Mouse (Mus musculus) CD8-positive naive resting alpha-beta T cell, adult 2 months (primary cell): ENCODE measurements around the gene Tesc.
A peak's percentile ranks its signal among the peaks of the same experiment; 100 is the strongest.

ENCODE experiments used
- DNase-seq, 2 experiments: peaks; one replicate each; pipeline ENCODE4 v3.0.0; 2022; ENCODE audit warnings: low read depth in 2 of 2, low spot score in 2 of 2

Gene Tesc

DNA sequence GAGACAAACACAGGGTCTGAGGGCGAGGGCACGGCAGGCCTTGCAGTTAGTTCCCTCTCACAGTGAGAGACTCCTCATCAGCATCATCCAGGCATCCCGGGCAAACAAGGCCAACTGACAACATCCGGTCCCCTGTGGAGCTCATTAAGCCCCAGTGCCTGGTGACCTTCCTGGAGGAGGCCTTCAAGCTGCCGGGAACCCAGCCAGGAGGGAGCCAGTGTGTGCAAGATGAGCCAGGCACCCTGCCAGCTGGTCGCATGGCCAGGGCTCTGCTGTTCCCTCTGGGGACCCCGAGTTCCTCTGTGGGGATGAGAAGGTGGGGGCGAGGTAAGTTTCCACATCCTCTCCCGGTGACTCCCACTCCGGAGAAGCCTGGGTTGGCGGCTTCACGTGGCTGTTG, 12.5 kb upstream of the Tesc start:
- no peak for DNase-seq

DNA sequence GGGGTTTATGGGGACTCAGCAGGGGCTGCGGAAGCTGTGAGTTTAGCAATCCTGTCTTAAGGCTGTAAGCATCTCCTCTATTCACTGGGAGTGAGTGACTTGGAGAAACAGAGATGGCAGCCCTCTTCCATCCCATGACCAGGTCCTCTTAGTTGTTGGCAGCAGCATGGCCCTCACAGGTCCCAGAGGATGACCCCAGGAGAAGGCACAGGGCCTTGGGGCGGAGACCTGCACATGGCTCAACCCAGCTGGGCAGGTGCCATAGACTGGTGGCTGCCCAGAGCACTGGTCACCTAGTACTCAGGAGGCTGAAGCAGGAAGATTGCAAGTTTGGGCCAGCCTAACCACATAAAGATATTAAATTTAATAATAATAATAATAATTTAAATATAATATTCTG, 11.9 kb upstream of the Tesc start:
- no peak for DNase-seq

GRCm38 (mm10) chr5:118017527-118017926, 10.0 kb upstream of the Tesc start:
- no peak for DNase-seq

DNA sequence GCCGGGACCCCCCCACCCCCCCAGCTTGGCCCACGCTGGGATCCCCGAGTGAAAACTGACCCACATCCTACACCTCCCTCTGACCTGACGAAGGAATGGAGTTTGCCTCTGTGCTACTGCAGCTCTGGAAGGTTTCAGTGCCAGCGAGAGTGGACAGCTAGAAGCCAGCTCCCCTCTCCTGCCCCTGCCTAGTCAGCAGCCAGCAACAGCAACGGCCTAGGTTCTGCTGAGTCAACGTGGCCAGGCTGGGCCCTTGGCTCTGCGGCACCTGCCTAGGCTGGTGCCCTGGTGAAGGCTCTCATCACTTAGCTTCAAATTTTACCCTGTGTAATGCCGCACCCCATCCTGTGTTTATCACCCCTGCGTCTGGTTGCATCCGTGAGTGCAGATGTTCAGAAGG, 7.6 kb upstream of the Tesc start:
- no peak for DNase-seq

DNA sequence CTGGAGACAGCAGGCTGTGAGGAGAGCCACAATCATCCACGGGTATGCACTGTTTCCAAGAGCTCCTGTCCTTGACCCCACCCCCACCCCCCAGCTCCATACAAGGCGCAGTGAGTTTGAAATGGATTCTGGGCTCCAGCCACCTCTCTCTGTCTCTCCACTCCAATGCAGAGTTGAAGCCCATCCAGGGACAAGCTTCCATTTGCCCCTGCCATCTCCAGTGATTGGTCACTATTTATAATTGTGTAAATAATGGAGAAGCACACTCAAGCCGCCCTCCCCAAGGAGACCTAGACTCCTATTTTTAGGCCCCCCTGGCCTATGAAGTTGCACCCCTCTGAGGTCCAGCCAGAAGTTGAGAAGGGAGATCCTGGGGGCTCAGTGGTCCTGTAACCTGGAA, 4.5 kb upstream of the Tesc start:
- DNase-seq: no peak

DNA sequence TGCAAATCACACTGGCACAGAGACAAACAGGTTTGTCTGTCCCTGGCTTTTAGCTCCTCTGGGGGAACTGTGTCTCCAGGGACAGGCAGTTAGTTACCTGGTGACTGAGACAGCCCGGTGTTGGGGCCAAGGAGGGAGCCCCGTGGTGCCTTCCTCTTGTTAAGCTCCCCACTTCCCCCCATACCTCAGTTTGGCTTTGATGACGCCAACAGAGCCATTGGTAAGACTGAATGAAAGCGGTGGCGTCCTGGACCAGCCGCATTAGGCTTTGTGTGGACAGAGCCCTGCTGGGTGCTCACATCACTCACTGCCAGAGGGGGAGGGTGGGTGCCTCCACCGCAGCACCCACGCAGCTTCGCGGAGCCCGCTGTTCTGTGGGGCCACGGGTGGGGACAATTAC, 1.7 kb upstream of the Tesc start:
- DNase-seq: no peak

GRCm38 (mm10) chr5:118026343-118026742, 1.2 kb upstream of the Tesc start:
- DNase-seq: no peak

DNA sequence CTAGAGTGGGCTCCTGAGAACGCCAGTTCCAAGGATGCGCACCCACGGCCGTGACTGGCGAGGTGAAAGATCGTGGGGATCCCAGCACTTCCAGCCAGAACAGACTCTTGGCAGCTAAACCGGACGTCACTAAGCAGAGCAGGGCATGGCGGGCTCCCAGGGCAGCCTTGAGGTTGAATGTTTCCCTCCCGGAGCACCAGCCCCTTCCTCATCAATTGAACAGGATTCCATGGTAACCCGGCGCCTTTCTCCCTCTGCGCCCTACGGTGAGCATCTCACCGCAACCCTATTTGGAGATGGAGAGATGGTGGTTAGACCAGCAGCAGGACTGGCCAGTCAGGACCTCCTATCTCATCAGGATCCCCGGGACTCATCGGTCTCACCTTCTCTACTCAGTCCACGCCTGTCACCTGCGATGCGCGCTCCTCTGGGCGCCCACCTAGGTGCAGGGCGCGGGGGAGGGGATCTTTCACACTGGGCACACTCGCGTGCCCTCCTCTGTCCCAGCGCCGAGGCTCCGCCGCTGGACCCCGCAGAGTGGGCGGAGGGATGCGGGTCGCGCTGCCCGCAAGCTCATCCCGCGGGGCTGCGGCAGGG, 344 bp upstream of the Tesc start:
- DNase-seq: no peak

DNA sequence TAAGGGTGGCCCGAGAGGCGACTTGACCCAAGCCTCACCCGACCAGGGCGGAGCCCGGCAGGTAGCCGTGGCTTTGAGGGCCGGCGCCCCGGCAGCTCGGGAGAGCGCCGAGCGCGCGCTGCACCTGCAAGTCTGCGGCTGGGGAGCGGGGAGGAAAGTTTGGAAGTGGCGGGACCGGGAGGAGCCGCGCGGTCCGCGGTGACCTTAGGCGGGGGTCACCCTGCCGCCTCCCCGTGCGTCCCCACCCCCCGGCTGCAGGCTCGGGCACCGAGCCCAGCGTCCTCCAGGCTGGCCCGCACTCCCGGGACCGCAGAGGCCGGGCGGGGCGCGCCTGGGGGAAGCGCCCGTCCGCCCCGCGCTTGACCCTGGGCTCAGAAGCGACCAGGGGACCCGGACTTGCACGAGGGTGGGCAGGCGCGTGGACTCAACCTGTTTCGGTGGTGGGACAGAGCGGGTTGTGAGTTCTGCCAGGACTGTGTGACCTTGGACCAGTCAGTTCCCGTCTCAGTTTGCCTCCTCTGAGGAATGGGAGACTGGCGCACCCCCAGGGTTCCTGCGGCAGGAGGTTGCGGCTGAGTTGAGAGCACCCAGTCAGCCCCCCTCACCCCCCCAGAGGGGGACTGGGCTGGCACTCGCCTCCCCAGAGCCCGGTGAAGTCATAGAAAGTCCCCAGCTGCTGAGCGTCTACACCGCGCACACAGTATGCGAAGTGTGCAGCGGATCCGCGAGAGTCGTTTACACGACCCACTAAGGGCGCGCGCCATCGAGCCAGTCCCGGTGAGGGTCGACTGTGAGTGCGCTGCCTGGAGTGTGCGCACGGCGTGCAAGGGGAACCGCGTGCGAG, 870 bp downstream of the Tesc start:
- peak in 1 of 2 experiments; percentile 27 for DNase-seq

GRCm38 (mm10) chr5:118029035-118029408, 1.5 kb downstream of the Tesc start:
- no peak for DNase-seq

DNA sequence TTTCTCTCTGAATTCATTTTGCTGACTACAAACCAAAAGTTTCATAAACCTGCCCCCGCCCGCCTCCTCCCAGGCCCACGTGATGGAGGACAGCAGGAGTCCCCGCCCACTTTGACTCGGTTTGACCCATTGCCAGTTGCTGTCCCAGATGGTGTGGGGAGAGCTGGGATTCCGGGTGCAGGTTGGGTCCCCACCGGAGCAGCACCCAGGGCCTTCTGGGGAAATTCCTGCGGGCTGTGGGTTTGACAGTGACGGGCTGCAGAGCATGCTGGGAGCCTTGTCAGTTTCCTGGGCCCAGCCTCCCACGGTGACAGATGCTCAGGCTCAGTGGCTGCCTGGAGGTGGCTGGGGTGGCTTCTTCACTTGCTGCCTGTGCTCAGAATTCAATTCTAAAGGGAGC, 1.9 kb downstream of the Tesc start:
- DNase-seq: peak; percentile 58 to 72

- DNase-seq: no peak
Measured at GRCm38 (mm10) chr5:118030022-118030675, 2.6 kb downstream of the Tesc start.

GRCm38 (mm10) chr5:118031059-118031458, 3.5 kb downstream of the Tesc start:
- DNase-seq: no peak

GRCm38 (mm10) chr5:118031508-118031907, 4.0 kb downstream of the Tesc start:
- no peak for DNase-seq

- no peak for DNase-seq
Measured at GRCm38 (mm10) chr5:118033328-118033727, 5.8 kb downstream of the Tesc start.

GRCm38 (mm10) chr5:118033740-118034139, 6.2 kb downstream of the Tesc start:
- DNase-seq: no peak

GRCm38 (mm10) chr5:118034632-118035031, 7.1 kb downstream of the Tesc start:
- DNase-seq: no peak

- DNase-seq: no peak
Measured at GRCm38 (mm10) chr5:118035786-118036185, 8.2 kb downstream of the Tesc start.

GRCm38 (mm10) chr5:118036888-118037797, 9.6 kb downstream of the Tesc start:
- peak; percentile 47 to 58 for DNase-seq

GRCm38 (mm10) chr5:118037798-118038484, 10.4 kb downstream of the Tesc start:
- DNase-seq: no peak

GRCm38 (mm10) chr5:118039241-118039668, 11.7 kb downstream of the Tesc start:
- DNase-seq: no peak
